ENCODE assay signal across 20 mouse cellular contexts in genomic region chr9:99017679-99018078, GRCm38 (mm10). TPM values are rescaled to one million over a fixed set of nuclear protein-coding genes. Genes with fewer than 3 reads are reported as not detected.
"Had no signal": no experiment of that assay in that cellular context is flagged by ENCODE, and none has a peak within 500 bp of the region (broad histone marks: within the 10 kb centered on the region; RNA-seq: fewer than 3 reads in every experiment).

No protein-coding gene starts in this region.

- H3K4me1 ChIP-seq: limb, embryonic 12.5 days; liver, embryonic 13.5 days; lung, embryonic 15.5 days; midbrain, embryonic 15.5 days; neural tube, embryonic 12.5 days had no signal

- ATAC-seq: hindbrain, embryonic 16.5 days; inflammation-experienced regulatory T-cells, adult 6 months; liver, postnatal 0 days; midbrain, embryonic 15.5 days had no signal

- H3K27ac ChIP-seq: limb, embryonic 12.5 days; liver, embryonic 13.5 days; lung, embryonic 15.5 days; macrophage; midbrain, embryonic 15.5 days; neural tube, embryonic 12.5 days had no signal

- H3K9me3 ChIP-seq: limb, embryonic 12.5 days; liver, embryonic 13.5 days; lung, embryonic 15.5 days; midbrain, embryonic 15.5 days; neural tube, embryonic 12.5 days had no signal

- H3K4me3 ChIP-seq: limb, embryonic 12.5 days; liver, embryonic 13.5 days; lung, embryonic 15.5 days; megakaryocyte, embryonic 14.5 days; midbrain, embryonic 15.5 days; neural tube, embryonic 12.5 days had no signal

- H3K9ac ChIP-seq: limb, embryonic 12.5 days; liver, embryonic 13.5 days; liver, postnatal 0 days; lung, embryonic 15.5 days; midbrain, embryonic 15.5 days; neural tube, embryonic 12.5 days had no signal

- H3K27me3 ChIP-seq: limb, embryonic 12.5 days; liver, embryonic 13.5 days; lung, embryonic 15.5 days; midbrain, embryonic 15.5 days; neural tube, embryonic 12.5 days had no signal

- H3K4me2 ChIP-seq: limb, embryonic 12.5 days; liver, embryonic 13.5 days; lung, embryonic 15.5 days; midbrain, embryonic 11.5 days; midbrain, embryonic 15.5 days; neural tube, embryonic 12.5 days had no signal

- H3K36me3 ChIP-seq: limb, embryonic 12.5 days; liver, embryonic 13.5 days; lung, embryonic 15.5 days; midbrain, embryonic 15.5 days; neural tube, embryonic 12.5 days had no signal

- DNase-seq: liver; liver, embryonic 13.5 days; liver, postnatal 0 days; lung, postnatal 14 days; retina, postnatal 1 day; right cerebral cortex, postnatal 4 days; thymus, adult 18-20 months; thymus, postnatal 14 days had no signal

RNA-seq across cellular contexts. Expression of gene Gm1123, which starts 17.8 kb away (rescaled TPM):
- total RNA-seq: left cerebral cortex, postnatal 36 days; monocyte, adult 5-6 weeks; neutrophil, adult 5-6 weeks had no signal
- polyA plus RNA-seq: limb, embryonic 12.5 days; liver, embryonic 13.5 days; liver, postnatal 0 days; lung, embryonic 15.5 days; macrophage; neural tube, embryonic 12.5 days had no signal
